Mouse (Mus musculus): ENCODE measurements around the gene Gm44965. TPM values are rescaled to one million over a fixed set of nuclear protein-coding genes. Genes with fewer than 3 reads are reported as not detected.

Gene Gm44965
- polyA plus RNA-seq, 1 experiment: 1.5 TPM

- no peak overlapping the region for H3K4me3 ChIP-seq
- H3ac ChIP-seq (ENCODE audit: control insufficient read depth, insufficient read length): no peak overlapping the region
- no peaks in the 10 kb centered on the region for H3K79me2 ChIP-seq (ENCODE audit: control insufficient read depth, insufficient read depth)
- H3K27me3 ChIP-seq (ENCODE audit: control insufficient read depth, insufficient read depth, insufficient read length): peaks cover 17% of the 10 kb centered on the region
- no peak for TF ChIP-seq REST (IDR thresholded peaks at IDR 0.05; ENCODE audit: insufficient read depth, insufficient read length)
- no peak for TF ChIP-seq TCF12 (IDR thresholded peaks at IDR 0.05; ENCODE audit: insufficient read depth, poor library complexity, severe bottlenecking)
- H3K4me2 ChIP-seq (ENCODE audit: low read depth): no peak overlapping the region
- H3K36me3 ChIP-seq (ENCODE audit: control insufficient read depth, insufficient read depth): no peaks in the 10 kb centered on the region
Observed at GRCm38 (mm10) chr6:48628808-48629660, 35.3 kb downstream of the Gm44965 start.

- no peak for TF ChIP-seq TCF3 (IDR thresholded peaks at IDR 0.05; ENCODE audit: insufficient read length, low read depth)
- no peak for TF ChIP-seq CEBPB (IDR thresholded peaks at IDR 0.05; ENCODE audit: insufficient read depth, poor library complexity, severe bottlenecking)
- no peak for TF ChIP-seq REST (IDR thresholded peaks at IDR 0.05; ENCODE audit: insufficient read depth, insufficient read length)
- TF ChIP-seq SRF (IDR thresholded peaks at IDR 0.05; ENCODE audit: control insufficient read depth, insufficient read length, low read depth): no peak
- no peak for TF ChIP-seq POLR2AphosphoS2 (IDR thresholded peaks at IDR 0.05; ENCODE audit: insufficient read length, low read depth)
- TF ChIP-seq MYOD1 (IDR thresholded peaks at IDR 0.05; ENCODE audit: control insufficient read depth in 1 of 3, insufficient read length in 2 of 3, low read depth in 2 of 3): no peak
- no peak for TF ChIP-seq MYOG (IDR thresholded peaks at IDR 0.05; ENCODE audit: control insufficient read depth in 1 of 3, insufficient read depth in 1 of 3, insufficient read length in 2 of 3, low read depth in 2 of 3)
- no peak for TF ChIP-seq TCF12 (IDR thresholded peaks at IDR 0.05; ENCODE audit: insufficient read depth, poor library complexity, severe bottlenecking)
- TF ChIP-seq POLR2A (IDR thresholded peaks at IDR 0.05; ENCODE audit: insufficient read length, low read depth): no peak
- TF ChIP-seq MAX (IDR thresholded peaks at IDR 0.05; ENCODE audit: low read depth): no peak
- TF ChIP-seq E2F4 (IDR thresholded peaks at IDR 0.05; ENCODE audit: insufficient read depth): no peak
- TF ChIP-seq USF1 (IDR thresholded peaks at IDR 0.05; ENCODE audit: low read depth): no peak
- Histone ChIP-seq H3K36me3 (ENCODE audit: control insufficient read depth, insufficient read depth) (no peaks in the 10 kb centered on the region), H3K4me2 (ENCODE audit: low read depth) (no peak overlapping the region), H3ac (ENCODE audit: control insufficient read depth, insufficient read length) (no peak overlapping the region), H3K79me2 (ENCODE audit: control insufficient read depth, insufficient read depth) (no peaks in the 10 kb centered on the region), H3K27me3 (ENCODE audit: control insufficient read depth, insufficient read depth, insufficient read length) (peaks cover 17% of the 10 kb centered on the region), H3K4me3 (no peak overlapping the region)
Observed at GRCm38 (mm10) chr6:48629661-48630034, 35.9 kb downstream of the Gm44965 start.

GRCm38 (mm10) chr6:48630831-48631230 lies 37.1 kb downstream of the Gm44965 start:
- H3K79me2 ChIP-seq (ENCODE audit: control insufficient read depth, insufficient read depth): no peaks in the 10 kb centered on the region
- H3K27me3 ChIP-seq (ENCODE audit: control insufficient read depth, insufficient read depth, insufficient read length): peaks cover 17% of the 10 kb centered on the region
- no peak overlapping the region for H3K4me3 ChIP-seq
- no peak for TF ChIP-seq POLR2AphosphoS2 (IDR thresholded peaks at IDR 0.05; ENCODE audit: insufficient read length, low read depth)
- no peak for TF ChIP-seq MYOD1 (IDR thresholded peaks at IDR 0.05; ENCODE audit: control insufficient read depth in 1 of 3, insufficient read length in 2 of 3, low read depth in 2 of 3)
- TF ChIP-seq REST (IDR thresholded peaks at IDR 0.05; ENCODE audit: insufficient read depth, insufficient read length): no peak
- TF ChIP-seq TCF12 (IDR thresholded peaks at IDR 0.05; ENCODE audit: insufficient read depth, poor library complexity, severe bottlenecking): no peak
- no peak for TF ChIP-seq CEBPB (IDR thresholded peaks at IDR 0.05; ENCODE audit: insufficient read depth, poor library complexity, severe bottlenecking)
- TF ChIP-seq E2F4 (IDR thresholded peaks at IDR 0.05; ENCODE audit: insufficient read depth): no peak
- no peak for TF ChIP-seq POLR2A (IDR thresholded peaks at IDR 0.05; ENCODE audit: insufficient read length, low read depth)
- no peak for TF ChIP-seq SRF (IDR thresholded peaks at IDR 0.05; ENCODE audit: control insufficient read depth, insufficient read length, low read depth)
- no peak for TF ChIP-seq USF1 (IDR thresholded peaks at IDR 0.05; ENCODE audit: low read depth)
- TF ChIP-seq TCF3 (IDR thresholded peaks at IDR 0.05; ENCODE audit: insufficient read length, low read depth): no peak
- no peak for TF ChIP-seq MAX (IDR thresholded peaks at IDR 0.05; ENCODE audit: low read depth)
- TF ChIP-seq MYOG (IDR thresholded peaks at IDR 0.05; ENCODE audit: control insufficient read depth in 1 of 3, insufficient read depth in 1 of 3, insufficient read length in 2 of 3, low read depth in 2 of 3): no peak
- no peak overlapping the region for H3K4me2 ChIP-seq (ENCODE audit: low read depth)
- H3K36me3 ChIP-seq (ENCODE audit: control insufficient read depth, insufficient read depth): no peaks in the 10 kb centered on the region
- H3ac ChIP-seq (ENCODE audit: control insufficient read depth, insufficient read length): no peak overlapping the region

GRCm38 (mm10) chr6:48635105-48635504 lies 41.4 kb downstream of the Gm44965 start:
- Histone ChIP-seq H3K4me3 (no peak overlapping the region), H3K4me2 (ENCODE audit: low read depth) (no peak overlapping the region), H3K36me3 (ENCODE audit: control insufficient read depth, insufficient read depth) (no peaks in the 10 kb centered on the region), H3K27me3 (ENCODE audit: control insufficient read depth, insufficient read depth, insufficient read length) (peaks cover 4% of the 10 kb centered on the region), H3K79me2 (ENCODE audit: control insufficient read depth, insufficient read depth) (no peaks in the 10 kb centered on the region), H3ac (ENCODE audit: control insufficient read depth, insufficient read length) (no peak overlapping the region)
- TF ChIP-seq USF1 (IDR thresholded peaks at IDR 0.05; ENCODE audit: low read depth) (no peak), REST (IDR thresholded peaks at IDR 0.05; ENCODE audit: insufficient read depth, insufficient read length) (no peak), E2F4 (IDR thresholded peaks at IDR 0.05; ENCODE audit: insufficient read depth) (no peak), POLR2A (IDR thresholded peaks at IDR 0.05; ENCODE audit: insufficient read length, low read depth) (no peak), POLR2AphosphoS2 (IDR thresholded peaks at IDR 0.05; ENCODE audit: insufficient read length, low read depth) (no peak), MYOD1 (IDR thresholded peaks at IDR 0.05; ENCODE audit: control insufficient read depth in 1 of 3, insufficient read length in 2 of 3, low read depth in 2 of 3) (no peak), TCF3 (IDR thresholded peaks at IDR 0.05; ENCODE audit: insufficient read length, low read depth) (no peak), MAX (IDR thresholded peaks at IDR 0.05; ENCODE audit: low read depth) (no peak), TCF12 (IDR thresholded peaks at IDR 0.05; ENCODE audit: insufficient read depth, poor library complexity, severe bottlenecking) (no peak), SRF (IDR thresholded peaks at IDR 0.05; ENCODE audit: control insufficient read depth, insufficient read length, low read depth) (no peak), CEBPB (IDR thresholded peaks at IDR 0.05; ENCODE audit: insufficient read depth, poor library complexity, severe bottlenecking) (no peak), MYOG (IDR thresholded peaks at IDR 0.05; ENCODE audit: control insufficient read depth in 1 of 3, insufficient read depth in 1 of 3, insufficient read length in 2 of 3, low read depth in 2 of 3) (no peak)

Measured in myocyte (in vitro differentiated cells).